Mouse (Mus musculus): ENCODE data around the gene Aftph.
"Not testable (repeated sequence)": the region's sequence is repeated elsewhere in the genome, so short reads cannot be mapped to it uniquely, and the experiment has no call there.

Aftph gene

DNA sequence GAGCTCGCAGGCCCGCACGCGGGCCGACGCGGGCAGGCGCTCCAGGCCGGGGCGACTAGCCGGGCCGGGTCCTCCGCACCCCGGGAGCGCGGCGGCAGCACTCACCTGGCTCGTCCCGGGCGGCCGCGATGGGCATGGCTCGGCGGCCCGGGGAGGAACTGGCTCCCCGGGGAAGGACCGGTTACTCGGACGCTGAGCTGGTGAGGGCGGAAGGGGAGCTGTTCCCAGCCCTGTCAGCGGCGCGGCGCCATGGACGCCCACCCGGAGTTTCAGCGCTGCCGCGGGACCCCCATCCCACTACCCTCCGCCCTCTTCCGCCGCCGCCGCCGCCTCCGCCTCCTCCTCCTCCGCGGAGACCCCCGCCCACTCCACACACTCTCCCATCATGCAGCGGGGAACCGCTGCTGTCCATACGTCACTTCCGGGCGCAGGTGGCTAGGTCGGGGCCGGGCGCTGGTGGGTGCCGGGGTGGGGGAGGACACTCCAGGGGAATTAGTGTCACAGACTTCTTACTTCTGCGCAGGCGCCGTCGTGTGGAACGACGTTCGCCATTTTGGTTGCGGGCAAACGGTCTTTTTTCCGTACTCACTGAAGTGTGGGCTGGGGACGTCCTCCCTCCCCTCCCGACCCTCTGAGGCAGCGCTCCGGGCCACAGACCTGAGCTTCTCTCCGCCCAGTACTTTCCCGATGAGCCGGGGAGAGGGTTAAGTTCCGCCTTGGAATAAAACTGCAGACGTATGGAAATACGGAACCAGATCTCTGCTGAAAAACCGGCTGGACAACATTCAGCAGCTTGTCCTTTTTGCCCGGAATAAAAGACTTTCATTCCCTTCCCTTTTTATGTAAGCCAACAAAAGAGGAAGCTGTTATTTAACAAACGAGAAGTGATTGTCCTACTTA, at the start of gene Aftph:
Gene Aftph, minus strand, starts transcription at position 389 of the 900 bp plus-strand sequence.
- peak; percentile 98 for DNase-seq (ENCODE audit: low spot score)

- DNase-seq (ENCODE audit: low spot score), result no peak
Observed at GRCm38 (mm10) chr11:20789015-20789414, 47.6 kb upstream of the Aftph start.

GRCm38 (mm10) chr11:20788070-20788469, 46.7 kb upstream of the Aftph start:
- DNase-seq (ENCODE audit: low spot score), result no peak

DNA sequence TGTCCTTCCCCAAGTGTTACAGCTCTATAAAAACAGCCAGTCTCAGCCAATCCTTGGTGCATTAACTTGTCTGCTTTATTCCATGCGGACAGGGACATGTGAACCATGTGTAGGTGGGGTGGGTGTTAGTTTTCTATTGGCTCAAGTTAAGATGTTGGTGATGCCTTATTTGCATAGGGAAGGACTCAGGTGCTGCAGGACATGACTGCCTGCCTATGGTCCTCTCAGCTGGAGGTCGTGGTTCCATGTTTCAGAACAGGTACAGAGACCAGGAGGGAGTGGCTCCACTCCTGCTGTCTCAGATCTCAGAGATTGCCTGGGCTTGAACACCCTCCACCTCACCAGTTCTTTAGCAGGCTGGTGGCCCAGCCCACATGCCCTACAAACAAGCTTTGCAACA, 44.8 kb upstream of the Aftph start:
- DNase-seq (ENCODE audit: low spot score), result no peak

DNA sequence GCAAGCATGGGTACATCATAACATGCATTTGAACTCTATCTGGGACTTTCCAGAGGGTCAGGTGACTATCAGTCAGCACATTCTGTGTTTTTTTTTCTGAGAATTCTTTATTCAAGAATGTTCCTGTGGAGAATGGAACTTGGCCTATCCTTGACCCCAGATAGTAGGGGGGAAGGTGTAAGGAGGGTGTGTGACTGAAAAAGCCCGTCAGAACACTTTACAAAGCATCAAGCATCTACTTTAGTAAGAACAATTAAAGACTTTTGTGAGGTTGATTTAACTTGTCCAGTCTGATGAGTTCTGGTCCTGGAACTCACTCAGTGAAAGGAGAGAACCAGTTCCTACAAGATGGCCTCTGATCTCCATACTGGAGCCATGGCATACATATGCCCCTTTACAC, 43.8 kb upstream of the Aftph start:
- DNase-seq (ENCODE audit: low spot score), result no peak

- no peak for DNase-seq (ENCODE audit: low spot score)
Observed at GRCm38 (mm10) chr11:20784776-20785175, 43.4 kb upstream of the Aftph start.

DNA sequence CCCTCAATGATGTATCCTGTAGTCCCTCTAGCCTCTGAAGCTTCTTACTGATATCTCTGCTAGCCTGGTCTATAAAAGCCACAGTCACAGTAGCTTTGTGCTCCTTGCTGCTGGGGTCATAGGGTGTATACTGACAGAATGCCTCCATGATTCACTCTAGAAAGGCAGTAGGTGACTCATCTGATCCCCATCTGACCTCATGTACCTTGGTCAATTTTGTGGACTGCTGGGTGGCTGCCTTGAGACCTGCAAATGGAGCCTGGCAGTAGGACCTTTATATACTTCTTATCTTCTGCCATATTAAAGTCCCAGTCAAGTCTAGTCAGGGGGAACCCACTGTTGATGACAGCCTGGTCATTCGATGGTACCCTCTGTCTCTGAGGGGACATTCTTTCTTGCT, 42.1 kb upstream of the Aftph start:
- no peak for DNase-seq (ENCODE audit: low spot score)

DNA sequence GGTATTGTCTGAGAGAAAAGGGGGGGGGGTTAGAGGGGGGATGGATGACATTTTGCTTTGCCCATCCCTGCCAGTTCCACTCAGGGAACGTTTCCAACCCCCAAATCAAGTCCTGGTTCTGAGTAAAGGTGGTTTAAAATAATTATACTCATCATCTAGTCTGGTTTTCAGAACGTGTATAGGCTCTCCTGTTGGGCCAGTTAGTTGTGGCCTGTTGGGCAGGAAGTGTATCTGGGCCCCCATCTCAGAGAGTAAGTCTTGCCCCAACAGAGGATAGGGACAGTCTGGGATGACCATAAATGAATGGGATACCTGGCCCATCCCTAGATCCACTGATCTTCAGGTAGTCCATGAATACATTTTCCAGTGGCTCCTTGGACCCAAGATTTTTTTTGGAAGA, 41.2 kb upstream of the Aftph start:
- no peak for DNase-seq (ENCODE audit: low spot score)

DNA sequence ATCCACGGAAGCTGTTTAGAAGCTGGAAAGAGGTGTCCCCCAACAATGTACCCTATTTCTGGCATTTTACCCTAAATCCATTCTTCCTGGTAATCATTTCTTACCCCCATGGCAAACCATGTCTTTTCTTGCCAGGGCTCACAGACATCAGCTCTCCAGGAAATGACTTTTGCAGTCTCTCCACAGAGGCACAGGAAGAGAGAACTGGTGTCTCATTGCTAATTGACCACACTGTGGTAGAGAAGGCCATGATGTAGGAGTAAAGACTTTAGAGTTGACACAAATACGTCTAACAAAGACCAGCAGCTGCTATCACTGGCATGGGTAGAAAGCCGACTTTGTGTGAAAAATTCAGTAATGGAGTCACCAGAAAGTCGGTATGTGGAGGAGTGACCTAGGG, 38.9 kb upstream of the Aftph start:
- DNase-seq (ENCODE audit: low spot score), result no peak

DNA sequence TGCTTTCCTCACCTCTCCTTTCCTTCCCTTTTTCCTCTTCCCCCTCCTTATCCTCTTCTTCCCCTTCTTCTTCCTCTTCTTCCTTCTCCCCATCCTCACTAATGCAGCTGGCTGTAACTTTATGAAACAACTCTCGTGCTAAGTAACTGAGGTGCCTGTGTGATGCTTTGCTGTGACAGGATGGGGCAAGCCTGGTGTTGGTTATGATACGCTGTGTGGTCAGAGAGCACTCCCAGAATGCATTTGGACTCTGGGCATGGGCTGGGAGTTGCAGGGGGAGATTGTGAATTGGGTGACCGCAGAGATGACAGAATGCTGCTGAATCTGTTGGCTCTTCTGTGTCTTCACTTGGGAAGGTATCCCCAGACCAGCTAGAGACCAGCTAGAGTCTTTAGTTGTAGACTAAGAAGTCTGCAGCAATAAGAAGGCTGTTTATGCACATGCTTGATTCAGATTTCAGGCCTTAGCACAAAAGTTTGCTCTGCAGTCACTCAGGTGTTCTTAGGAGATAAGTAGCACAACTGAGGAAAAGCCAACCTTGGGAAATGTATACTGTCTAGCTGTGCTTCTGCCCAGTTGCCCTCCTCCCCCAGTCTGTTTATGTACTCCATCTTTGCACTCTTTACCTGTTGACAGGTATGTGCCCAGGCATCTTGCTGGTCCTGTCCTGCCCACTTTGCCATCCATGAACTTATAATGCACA, 37.6 kb upstream of the Aftph start:
- no peak for DNase-seq (ENCODE audit: low spot score)

DNA sequence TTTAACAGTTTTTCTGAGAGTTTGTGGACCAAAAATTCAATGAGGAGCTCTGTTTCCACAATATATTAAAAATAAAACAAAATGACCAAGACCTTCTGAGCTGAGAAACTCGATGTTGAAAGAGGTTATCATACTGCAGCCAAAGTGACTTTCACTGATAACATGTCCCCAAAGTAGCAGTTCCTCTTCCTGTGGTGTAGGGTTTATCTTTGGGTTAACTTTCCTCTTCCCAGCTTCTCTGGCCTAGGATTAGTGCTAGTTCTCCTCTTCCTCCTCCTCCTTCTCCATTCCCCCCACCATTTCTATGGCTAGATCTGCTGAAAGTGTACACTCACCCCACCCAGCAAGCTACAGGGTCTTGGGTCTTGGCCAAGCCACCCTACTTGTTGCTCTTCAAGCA, 36.9 kb upstream of the Aftph start:
- no peak for DNase-seq (ENCODE audit: low spot score)

- DNase-seq (ENCODE audit: low spot score), result no peak
Observed at GRCm38 (mm10) chr11:20776668-20777067, 35.3 kb upstream of the Aftph start.

DNA sequence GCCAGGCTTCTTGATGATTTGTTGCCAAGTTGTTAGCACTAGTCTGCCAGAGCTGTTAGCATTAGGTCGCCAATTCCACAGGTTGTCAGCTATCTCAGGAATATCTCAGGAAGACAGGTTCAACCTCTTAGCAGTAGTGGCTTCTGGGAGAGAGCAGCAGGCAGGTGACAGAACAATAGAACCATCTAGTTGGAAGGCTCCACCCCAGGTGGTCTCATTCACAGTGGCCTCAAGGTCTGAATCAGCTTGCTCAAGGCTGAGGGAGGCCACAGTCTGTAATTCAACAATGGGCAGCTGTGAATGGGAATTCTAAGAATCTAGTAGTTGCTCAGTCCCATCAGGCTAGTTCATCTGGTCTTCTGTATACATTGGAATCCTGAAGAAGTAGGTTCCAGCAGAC, 31.3 kb upstream of the Aftph start:
- DNase-seq (ENCODE audit: low spot score), result no peak

- DNase-seq (ENCODE audit: low spot score), result not testable (repeated sequence)
Observed at GRCm38 (mm10) chr11:20771827-20772226, 30.4 kb upstream of the Aftph start.

GRCm38 (mm10) chr11:20761984-20762383, 20.6 kb upstream of the Aftph start:
- DNase-seq (ENCODE audit: low spot score), result not testable (repeated sequence)

DNA sequence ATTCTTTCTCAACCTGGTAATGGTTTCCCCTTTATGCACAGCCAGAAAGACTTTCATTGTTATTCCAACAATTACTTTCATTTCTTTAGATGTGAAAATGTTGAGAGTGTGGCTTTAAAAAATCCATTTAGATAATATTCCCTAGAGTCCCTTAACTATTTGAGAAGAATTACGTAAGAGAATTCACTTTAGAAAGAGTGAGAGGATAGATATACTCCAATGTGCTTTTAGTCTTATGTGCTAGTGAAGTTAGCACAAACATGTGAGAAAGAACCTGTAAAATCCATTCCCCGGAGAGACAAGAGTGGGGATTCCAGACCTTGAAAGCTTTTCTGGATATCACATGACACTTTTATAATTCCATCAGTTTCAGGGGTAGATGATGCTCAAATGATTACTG, 9.2 kb upstream of the Aftph start:
- no peak for DNase-seq (ENCODE audit: low spot score)

DNA sequence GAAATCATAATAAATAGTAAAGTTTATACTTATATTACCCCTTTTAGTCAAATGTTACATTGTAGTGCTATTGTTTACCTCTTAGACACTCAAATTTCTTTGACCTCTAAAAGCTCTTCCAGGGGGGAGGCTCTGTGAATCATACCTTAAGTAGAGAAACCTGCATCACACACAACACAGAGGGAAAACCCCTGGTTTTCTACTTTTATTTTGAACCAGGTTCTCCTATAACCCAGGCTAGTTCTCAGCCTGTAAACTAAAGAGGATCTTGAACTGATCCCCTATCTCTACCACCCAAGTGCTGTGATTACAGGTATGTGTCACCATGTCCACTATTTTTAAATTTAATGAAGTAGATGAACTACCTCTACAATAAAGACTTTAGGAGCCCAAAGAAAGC, 2.0 kb upstream of the Aftph start:
- no peak for DNase-seq (ENCODE audit: low spot score)

- peak; percentile 78 for DNase-seq (ENCODE audit: low spot score)
Observed at GRCm38 (mm10) chr11:20742361-20742897, 1.0 kb upstream of the Aftph start.

DNA sequence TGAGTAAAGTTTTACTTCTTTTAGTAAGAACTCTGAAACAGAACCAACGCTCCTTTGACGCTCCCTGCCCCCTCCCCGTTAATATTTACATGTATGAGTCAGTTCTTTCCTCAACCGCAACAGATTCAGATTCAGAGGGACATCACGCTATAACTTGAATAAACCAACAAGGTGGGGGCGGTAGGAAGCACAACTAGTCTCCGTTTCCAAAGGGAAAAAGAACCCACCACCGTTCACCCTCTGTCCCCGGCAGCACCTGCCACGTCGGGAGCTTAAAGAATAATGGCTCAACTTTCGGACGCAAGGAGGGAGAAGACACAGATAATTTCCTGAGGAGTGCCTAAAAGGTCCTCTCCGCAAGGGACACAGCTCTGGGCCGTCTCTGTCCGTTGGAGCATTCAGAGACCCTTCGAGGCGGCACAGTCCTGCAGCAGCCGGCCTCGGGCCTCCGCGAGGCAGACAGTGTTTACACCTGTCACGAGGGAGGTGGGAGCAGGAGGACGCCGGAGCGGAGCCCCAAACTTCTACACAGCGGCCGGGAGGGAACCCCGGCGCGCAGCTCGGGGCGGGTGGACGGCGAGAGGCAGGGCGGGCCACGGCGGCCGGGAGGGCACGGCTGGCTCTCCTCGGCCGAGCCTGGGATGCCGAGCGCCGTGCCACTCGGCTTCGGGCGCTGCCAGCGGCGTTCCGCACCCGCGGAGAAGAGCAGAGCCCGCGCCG, 748 bp downstream of the Aftph start:
- DNase-seq (ENCODE audit: low spot score), result peak; percentile 31

DNA sequence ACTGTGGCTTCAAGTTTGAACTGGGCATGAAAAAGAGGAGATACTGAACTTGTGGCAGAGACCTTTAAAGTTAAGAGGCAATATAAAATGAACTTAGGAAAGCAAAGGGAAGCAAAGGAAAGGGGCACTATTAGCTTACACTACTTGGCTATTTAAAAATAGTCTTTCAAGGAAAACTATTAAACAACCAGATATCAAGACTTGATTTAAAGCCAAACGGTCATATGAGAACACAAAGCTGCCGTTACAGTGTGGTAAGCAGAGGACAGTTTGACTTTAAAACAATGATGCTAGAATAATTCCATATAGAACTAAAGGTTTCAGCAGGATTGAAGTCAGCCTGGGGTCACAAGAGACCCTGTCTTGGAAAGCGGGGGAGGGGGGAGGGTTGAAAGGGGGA, 7.3 kb downstream of the Aftph start:
- no peak for DNase-seq (ENCODE audit: low spot score)

GRCm38 (mm10) chr11:20733486-20734030, 7.8 kb downstream of the Aftph start:
- peak; percentile 48 for DNase-seq (ENCODE audit: low spot score)

DNA sequence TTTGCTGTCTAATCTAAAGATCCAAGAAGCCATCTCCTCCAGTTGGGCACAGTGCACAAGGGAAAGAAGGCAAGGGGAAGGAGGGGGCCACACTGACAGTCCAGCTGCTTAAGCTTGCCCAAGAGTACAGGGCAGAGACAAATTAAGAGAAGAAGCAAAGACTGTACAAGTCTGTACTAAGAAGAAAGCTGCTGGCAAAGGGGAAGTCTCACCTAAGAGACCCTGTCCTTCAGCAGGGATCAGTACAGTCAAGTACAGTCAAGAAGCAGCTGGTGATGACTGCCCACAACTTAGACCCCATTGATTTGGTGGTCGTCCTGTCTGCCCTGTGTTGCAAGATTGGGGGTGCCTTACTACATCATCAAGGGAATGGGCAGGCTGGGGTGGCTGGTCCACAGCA, 12.0 kb downstream of the Aftph start:
- no peak for DNase-seq (ENCODE audit: low spot score)

All from lung, postnatal 25 days (tissue).